Mouse (Mus musculus): Measurements from ENCODE around the gene Dupd1. TPM values are rescaled to one million over a fixed set of nuclear protein-coding genes. Genes with fewer than 3 reads are reported as not detected.

Dupd1 gene
- polyA plus RNA-seq, 1 experiment from 2014 or later: not detected

GRCm38 (mm10) chr14:21685411-21686146 is 28.8 kb downstream of the Dupd1 start:
- Histone ChIP-seq H3K27me3 (ENCODE audit: control insufficient read depth, insufficient read depth, low read length) (no peaks in the 10 kb centered on the region; the same call in 1 of the 2 replicates), H3K4me1 (ENCODE audit: control insufficient read depth, insufficient read depth, low read length) (peaks cover 14% of the 10 kb centered on the region), H3K9me3 (ENCODE audit: control insufficient read depth, low read length) (no peaks in the 10 kb centered on the region), H3K4me3 (ENCODE audit: low read depth, low read length) (no peak overlapping the region), H3K27ac (ENCODE audit: low read depth, low read length) (no peak overlapping the region), H3K4me2 (no peak overlapping the region), H3K9ac (ENCODE audit: low read length) (no peak overlapping the region), H3K36me3 (ENCODE audit: control insufficient read depth, insufficient read depth, low read length) (no peaks in the 10 kb centered on the region)
- ATAC-seq (ENCODE audit: low FRiP score): no peak
- WGBS: 85% methylated on average over 10 of the region's 10 CpGs
- no peak for DNase-seq (ENCODE audit: low spot score, missing footprints)

GRCm38 (mm10) chr14:21683834-21684233 is 30.5 kb downstream of the Dupd1 start:
- 82% methylated on average over 4 of the region's 4 CpGs for WGBS
- no peaks in the 10 kb centered on the region for H3K36me3 ChIP-seq (ENCODE audit: control insufficient read depth, insufficient read depth, low read length)
- H3K27ac ChIP-seq (ENCODE audit: low read depth, low read length): no peak overlapping the region
- H3K9me3 ChIP-seq (ENCODE audit: control insufficient read depth, low read length): no peaks in the 10 kb centered on the region
- no peak overlapping the region for H3K9ac ChIP-seq (ENCODE audit: low read length)
- no peak overlapping the region for H3K4me3 ChIP-seq (ENCODE audit: low read depth, low read length)
- H3K4me1 ChIP-seq (ENCODE audit: control insufficient read depth, insufficient read depth, low read length): peaks cover 14% of the 10 kb centered on the region
- H3K4me2 ChIP-seq: no peak overlapping the region
- ATAC-seq (ENCODE audit: low FRiP score) (no peak), DNase-seq (ENCODE audit: low spot score, missing footprints) (peak; percentile 75)
- H3K27me3 ChIP-seq (ENCODE audit: control insufficient read depth, insufficient read depth, low read length): no peaks in the 10 kb centered on the region; the same call in 1 of the 2 replicates

- H3K4me3 ChIP-seq (ENCODE audit: low read depth, low read length): peak overlapping the region; percentile 5
- peak; percentile 97 for DNase-seq (ENCODE audit: low spot score, missing footprints)
These were observed 31.7 kb downstream of the Dupd1 start for GRCm38 (mm10) chr14:21682681-21683129.

GRCm38 (mm10) chr14:21679631-21680201 is 34.7 kb downstream of the Dupd1 start:
- no peaks in the 10 kb centered on the region for H3K27me3 ChIP-seq (ENCODE audit: control insufficient read depth, insufficient read depth, low read length)
- no peak overlapping the region for H3K4me3 ChIP-seq (ENCODE audit: low read depth, low read length)
- H3K9ac ChIP-seq (ENCODE audit: low read length): no peak overlapping the region
- 73% methylated on average over 8 of the region's 8 CpGs for WGBS
- ATAC-seq (ENCODE audit: low FRiP score) (no peak), DNase-seq (ENCODE audit: low spot score, missing footprints) (no peak)
- H3K4me2 ChIP-seq: no peak overlapping the region
- no peak overlapping the region for H3K27ac ChIP-seq (ENCODE audit: low read depth, low read length)
- no peaks in the 10 kb centered on the region for H3K36me3 ChIP-seq (ENCODE audit: control insufficient read depth, insufficient read depth, low read length)
- H3K9me3 ChIP-seq (ENCODE audit: control insufficient read depth, low read length): no peaks in the 10 kb centered on the region
- peaks cover 8% of the 10 kb centered on the region for H3K4me1 ChIP-seq (ENCODE audit: control insufficient read depth, insufficient read depth, low read length)

More at GRCm38 (mm10) chr14:21682681-21683129, 31.7 kb downstream of the Dupd1 start:
- WGBS: 2% methylated on average over 9 of the region's 9 CpGs
- peak overlapping the region; percentile 46 for H3K4me2 ChIP-seq
- peaks cover 14% of the 10 kb centered on the region for H3K4me1 ChIP-seq (ENCODE audit: control insufficient read depth, insufficient read depth, low read length)
- H3K27me3 ChIP-seq (ENCODE audit: control insufficient read depth, insufficient read depth, low read length): no peaks in the 10 kb centered on the region; the same call in 1 of the 2 replicates
- H3K27ac ChIP-seq (ENCODE audit: low read depth, low read length): peak overlapping the region; percentile 42; the same call in 1 of the 2 replicates
- no peaks in the 10 kb centered on the region for H3K9me3 ChIP-seq (ENCODE audit: control insufficient read depth, low read length)
- H3K9ac ChIP-seq (ENCODE audit: low read length): peak overlapping the region; percentile 3
- H3K36me3 ChIP-seq (ENCODE audit: control insufficient read depth, insufficient read depth, low read length): no peaks in the 10 kb centered on the region
- peak; percentile 88 for ATAC-seq (ENCODE audit: low FRiP score)

- H3K4me2 ChIP-seq: no peak overlapping the region
- H3K36me3 ChIP-seq (ENCODE audit: control insufficient read depth, insufficient read depth, low read length): no peaks in the 10 kb centered on the region
- peak; percentile 96 for DNase-seq (ENCODE audit: low spot score, missing footprints)
- H3K9ac ChIP-seq (ENCODE audit: low read length): no peak overlapping the region
- no peak overlapping the region for H3K4me3 ChIP-seq (ENCODE audit: low read depth, low read length)
- no peaks in the 10 kb centered on the region for H3K27me3 ChIP-seq (ENCODE audit: control insufficient read depth, insufficient read depth, low read length)
- ATAC-seq (ENCODE audit: low FRiP score): no peak
- no peaks in the 10 kb centered on the region for H3K9me3 ChIP-seq (ENCODE audit: control insufficient read depth, low read length)
- 46% methylated on average over 7 of the region's 7 CpGs for WGBS
- no peak overlapping the region for H3K27ac ChIP-seq (ENCODE audit: low read depth, low read length)
- H3K4me1 ChIP-seq (ENCODE audit: control insufficient read depth, insufficient read depth, low read length): peaks cover 8% of the 10 kb centered on the region
These were observed 35.7 kb downstream of the Dupd1 start for GRCm38 (mm10) chr14:21678509-21679285.

- no peak for DNase-seq (ENCODE audit: low spot score, missing footprints)
- ATAC-seq (ENCODE audit: low FRiP score): no peak
- Histone ChIP-seq H3K9ac (ENCODE audit: low read length) (no peak overlapping the region), H3K27me3 (ENCODE audit: control insufficient read depth, insufficient read depth, low read length) (no peaks in the 10 kb centered on the region), H3K4me2 (no peak overlapping the region), H3K4me1 (ENCODE audit: control insufficient read depth, insufficient read depth, low read length) (no peaks in the 10 kb centered on the region), H3K4me3 (ENCODE audit: low read depth, low read length) (no peak overlapping the region), H3K9me3 (ENCODE audit: control insufficient read depth, low read length) (no peaks in the 10 kb centered on the region), H3K36me3 (ENCODE audit: control insufficient read depth, insufficient read depth, low read length) (no peaks in the 10 kb centered on the region), H3K27ac (ENCODE audit: low read depth, low read length) (no peak overlapping the region)
- 85% methylated on average over 2 of the region's 2 CpGs for WGBS
These were observed 38.2 kb downstream of the Dupd1 start for GRCm38 (mm10) chr14:21676223-21676622.

GRCm38 (mm10) chr14:21674471-21674870 is 39.9 kb downstream of the Dupd1 start:
- DNase-seq (ENCODE audit: low spot score, missing footprints) (no peak), ATAC-seq (ENCODE audit: low FRiP score) (no peak)
- Histone ChIP-seq H3K9ac (ENCODE audit: low read length) (no peak overlapping the region), H3K4me3 (ENCODE audit: low read depth, low read length) (no peak overlapping the region), H3K27me3 (ENCODE audit: control insufficient read depth, insufficient read depth, low read length) (no peaks in the 10 kb centered on the region), H3K27ac (ENCODE audit: low read depth, low read length) (no peak overlapping the region), H3K4me1 (ENCODE audit: control insufficient read depth, insufficient read depth, low read length) (no peaks in the 10 kb centered on the region), H3K4me2 (no peak overlapping the region), H3K9me3 (ENCODE audit: control insufficient read depth, low read length) (no peaks in the 10 kb centered on the region), H3K36me3 (ENCODE audit: control insufficient read depth, insufficient read depth, low read length) (peaks cover 5% of the 10 kb centered on the region; the same call in 1 of the 2 replicates)
- 81% methylated on average over 5 of the region's 5 CpGs for WGBS

GRCm38 (mm10) chr14:21673100-21673499 is 41.3 kb downstream of the Dupd1 start:
- no peak overlapping the region for H3K4me3 ChIP-seq (ENCODE audit: low read depth, low read length)
- no peaks in the 10 kb centered on the region for H3K9me3 ChIP-seq (ENCODE audit: control insufficient read depth, low read length)
- peaks cover 10% of the 10 kb centered on the region; the same call in 1 of the 2 replicates for H3K36me3 ChIP-seq (ENCODE audit: control insufficient read depth, insufficient read depth, low read length)
- no peaks in the 10 kb centered on the region for H3K27me3 ChIP-seq (ENCODE audit: control insufficient read depth, insufficient read depth, low read length)
- ATAC-seq (ENCODE audit: low FRiP score) (no peak), DNase-seq (ENCODE audit: low spot score, missing footprints) (no peak)
- 73% methylated on average over 4 of the region's 4 CpGs for WGBS
- H3K27ac ChIP-seq (ENCODE audit: low read depth, low read length): no peak overlapping the region
- H3K4me1 ChIP-seq (ENCODE audit: control insufficient read depth, insufficient read depth, low read length): no peaks in the 10 kb centered on the region
- no peak overlapping the region for H3K4me2 ChIP-seq
- no peak overlapping the region for H3K9ac ChIP-seq (ENCODE audit: low read length)

Measured in midbrain, embryonic 11.5 days (tissue).